Mouse (Mus musculus) right cerebral cortex, postnatal 14 days (tissue): ENCODE results near the gene Clstn1.
A peak's percentile ranks its signal among the peaks of the same experiment; 100 is the strongest.

Experiments
- DNase-seq: peaks from one replicate; pipeline ENCODE4 v3.0.0; 2022

The Clstn1 gene

GRCm38 (mm10) chr4:149684841-149685623 is 98.8 kb downstream of the Clstn1 start:
- no peak for DNase-seq

DNA sequence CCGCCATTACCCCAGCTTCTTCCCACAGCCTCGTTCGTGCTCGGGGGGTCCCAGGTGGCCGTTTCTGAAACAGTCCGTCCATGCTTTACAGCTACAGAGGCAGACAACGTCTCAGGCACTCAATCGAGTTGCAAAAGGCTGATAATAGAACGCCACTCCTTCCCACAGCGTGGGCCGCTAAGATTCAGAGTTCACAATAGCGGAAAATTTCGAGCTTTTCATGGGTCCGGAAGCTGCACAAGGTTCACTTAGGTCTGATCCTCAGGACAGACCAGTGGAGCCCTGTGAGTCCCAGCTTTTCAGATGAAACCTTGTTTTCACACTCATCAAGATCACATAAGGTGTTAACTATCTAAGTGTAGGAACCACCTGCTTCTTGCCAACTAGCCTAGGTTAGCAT is 102.6 kb downstream of the Clstn1 start:
- no peak for DNase-seq

DNA sequence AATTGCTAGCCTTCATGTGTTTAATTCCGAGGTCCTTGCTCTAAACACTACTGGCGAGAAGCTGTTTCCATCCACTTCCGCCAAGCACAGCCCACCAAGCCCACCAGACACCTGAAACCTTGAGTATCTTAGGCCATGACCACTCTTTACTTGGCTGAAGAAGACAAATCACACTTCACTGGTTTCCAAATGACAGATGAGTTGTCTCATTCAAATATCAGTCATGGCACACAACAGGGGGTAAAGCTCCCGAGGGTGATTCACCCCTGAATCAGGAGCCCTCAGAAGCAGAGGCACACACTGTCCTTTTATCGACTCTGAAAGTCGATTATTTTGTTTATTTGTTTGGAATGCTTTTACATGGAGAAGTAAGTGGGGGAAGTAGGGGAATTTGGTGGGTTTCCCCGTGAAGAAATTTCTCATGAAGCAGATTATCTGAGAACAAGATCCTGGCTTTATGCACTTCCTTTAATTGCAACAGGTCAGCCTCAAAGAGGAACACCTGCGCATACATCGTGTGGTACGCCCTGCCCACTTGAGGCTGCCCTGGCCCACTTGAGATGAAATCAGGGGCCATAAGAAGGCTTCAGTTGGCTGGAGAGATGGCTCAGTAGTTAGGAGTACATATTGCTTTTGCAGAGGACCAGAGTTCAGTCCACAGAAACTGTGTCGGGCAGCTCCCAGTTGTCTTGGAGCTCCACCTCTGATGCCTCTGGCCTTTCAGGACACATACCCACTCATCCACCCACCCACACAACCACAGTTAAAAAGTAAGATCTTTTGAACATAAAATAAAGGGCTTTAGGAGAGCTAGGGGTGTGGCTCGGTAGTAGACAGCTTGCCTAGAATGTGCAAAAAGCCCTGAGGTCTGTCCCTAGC is 103.8 kb downstream of the Clstn1 start:
- no peak for DNase-seq

DNA sequence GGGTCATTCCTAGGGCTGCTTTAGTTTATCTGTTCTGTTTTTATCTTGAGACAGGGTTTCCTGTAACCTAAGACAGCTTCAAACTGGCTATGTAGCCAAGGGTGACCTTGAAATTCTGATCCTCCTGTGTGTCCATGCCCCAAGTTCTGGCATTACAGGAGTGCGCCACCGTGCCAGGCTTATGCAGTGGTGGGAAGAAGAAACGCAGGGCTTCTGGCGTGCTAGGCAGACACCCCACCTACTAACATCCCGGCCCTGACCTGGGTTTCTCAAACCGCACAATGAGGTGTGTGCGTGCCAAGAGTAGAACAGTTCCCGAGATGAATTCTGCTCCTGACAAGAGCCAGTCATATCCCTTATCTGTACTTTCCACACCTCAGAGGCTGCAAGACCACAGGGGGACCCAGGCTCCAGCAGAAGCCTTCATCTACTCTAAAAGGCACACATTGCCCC is 104.6 kb downstream of the Clstn1 start:
- DNase-seq, result no peak

DNA sequence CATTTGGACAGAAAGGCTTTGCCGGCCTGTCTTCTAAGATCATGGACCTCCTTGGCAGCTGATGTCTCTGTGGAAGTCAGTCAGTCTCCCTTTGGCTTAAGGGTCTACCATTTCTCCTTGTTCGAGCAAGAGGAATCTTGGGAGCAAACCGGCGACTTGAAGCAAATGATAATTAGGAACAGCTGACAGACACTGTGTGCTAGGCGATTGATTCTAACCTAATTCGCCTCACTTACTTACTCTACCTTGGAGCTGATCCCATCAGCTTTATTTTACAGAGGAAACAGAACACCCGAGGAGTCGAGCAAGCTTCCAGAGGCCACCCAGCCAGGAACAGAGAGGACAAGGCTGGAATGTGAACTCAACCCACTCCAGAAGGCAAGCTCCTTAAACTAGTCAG is 105.1 kb downstream of the Clstn1 start:
- DNase-seq, result no peak

DNA sequence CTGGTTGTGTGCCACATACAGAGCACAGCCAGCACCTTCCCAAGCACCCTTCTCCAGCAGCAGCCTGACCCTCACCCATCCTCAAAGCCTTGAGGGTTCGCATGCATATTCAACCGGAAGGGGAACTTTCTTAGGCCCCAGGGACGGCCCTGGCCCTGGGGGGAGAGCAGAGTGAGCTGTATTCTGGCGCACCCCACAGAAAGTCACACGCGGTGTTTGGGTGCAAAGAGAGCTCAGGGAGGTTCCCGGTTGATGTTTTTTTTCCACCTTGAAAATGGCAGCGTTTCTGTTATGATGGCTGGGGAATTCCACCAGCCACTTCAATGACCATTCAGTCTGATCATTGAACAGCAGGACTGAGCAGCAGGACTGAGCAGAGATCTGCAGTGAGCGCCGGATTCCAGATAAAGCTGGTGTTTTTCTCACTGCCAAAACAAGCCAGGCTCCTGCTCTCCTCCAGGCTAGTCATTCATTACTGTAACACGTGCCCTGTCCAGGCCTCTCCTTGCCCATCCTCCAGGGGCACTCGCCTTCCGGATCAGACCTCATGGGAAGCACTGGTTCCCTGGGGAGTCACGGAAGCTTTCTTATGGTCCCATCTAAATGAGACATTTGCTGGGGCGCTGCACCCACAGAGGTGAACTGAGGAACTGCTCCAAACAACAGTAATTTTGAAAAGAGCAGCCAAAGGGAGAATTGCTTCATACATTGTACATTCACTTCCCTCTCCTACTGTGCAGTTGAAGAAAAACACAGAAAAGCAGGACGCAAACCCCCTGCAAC is 110.1 kb downstream of the Clstn1 start:
- no peak for DNase-seq

- DNase-seq, result no peak
Measured at GRCm38 (mm10) chr4:149697506-149698196, 111.4 kb downstream of the Clstn1 start.

- DNase-seq, result peak; percentile 34
Measured at GRCm38 (mm10) chr4:149698197-149698821, 112.0 kb downstream of the Clstn1 start.
